Mouse (Mus musculus): ENCODE results near the gene Ywhaq. TPM values are rescaled to one million over a fixed set of nuclear protein-coding genes. Genes with fewer than 3 reads are reported as not detected.

The Ywhaq gene
- polyA plus RNA-seq, 2 experiments, result 251 to 588 TPM

DNA sequence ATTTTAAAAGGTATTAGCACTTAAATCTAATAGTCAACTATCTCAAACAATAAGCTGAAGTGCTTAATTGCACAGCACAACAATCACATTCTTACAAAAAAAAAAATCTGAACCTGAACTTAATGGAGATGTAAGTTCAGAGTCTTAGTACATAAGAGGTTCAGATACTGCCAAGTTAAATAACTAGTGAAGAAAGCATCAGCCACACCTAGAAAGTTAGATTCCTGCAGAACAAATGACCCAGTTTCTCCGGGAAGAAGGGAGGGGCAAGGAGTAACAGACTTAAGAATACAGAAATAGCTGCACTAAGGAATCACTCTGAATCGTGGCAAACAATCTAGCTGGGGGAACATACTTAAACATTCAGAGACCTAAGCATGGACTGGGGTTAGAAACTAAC is 54.8 kb downstream of the Ywhaq start:
- no peak overlapping the region for H3K4me2 ChIP-seq (replicated peaks; ENCODE audit: low read depth, low read length, severe bottlenecking)
- no peaks in the 10 kb centered on the region for H3K27me3 ChIP-seq (ENCODE audit: control insufficient read depth, insufficient read depth, low read length)
- DNase-seq (ENCODE audit: low spot score), result no peak
- TF ChIP-seq POLR2A (IDR thresholded peaks at IDR 0.05; ENCODE audit: borderline replicate concordance, extremely low read depth, insufficient read depth, insufficient read length), result no peak
- H3K9me3 ChIP-seq (ENCODE audit: control insufficient read depth, low read length), result no peaks in the 10 kb centered on the region
- H3K4me3 ChIP-seq (replicated peaks; ENCODE audit: low read length), result no peak overlapping the region
- no peak for ATAC-seq (ENCODE audit: low FRiP score, low read depth)
- H3K9ac ChIP-seq (ENCODE audit: low read depth, low read length, severe bottlenecking), result no peak overlapping the region
- 77% methylated on average over 2 of the region's 2 CpGs for WGBS
- peaks cover 4% of the 10 kb centered on the region for H3K36me3 ChIP-seq (ENCODE audit: control insufficient read depth, insufficient read depth, low read length)
- H3K4me1 ChIP-seq (ENCODE audit: control insufficient read depth, insufficient read depth, low read length), result no peaks in the 10 kb centered on the region
- no peak overlapping the region for H3K27ac ChIP-seq (replicated peaks; ENCODE audit: low read depth, low read length)

DNA sequence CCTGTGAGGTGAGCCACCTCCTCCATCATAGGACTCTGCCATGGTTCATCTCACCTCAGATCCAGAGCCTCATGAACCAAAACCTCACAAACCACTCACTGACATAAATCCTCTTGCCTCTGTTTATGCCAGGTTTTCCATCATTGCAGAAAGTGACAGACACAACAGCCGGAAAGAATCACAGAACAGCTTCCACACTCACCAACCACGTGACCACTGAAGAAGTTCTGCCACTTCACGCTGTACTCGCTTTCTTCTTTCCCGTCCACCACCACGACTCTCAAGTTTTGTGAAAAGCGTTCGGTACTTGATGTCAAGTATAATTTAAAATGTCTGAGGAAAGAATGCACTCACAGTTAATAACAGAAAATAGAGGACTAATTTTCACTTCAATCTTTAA is 63.8 kb downstream of the Ywhaq start:
- Histone ChIP-seq H3K4me3 (replicated peaks; ENCODE audit: low read length) (no peak overlapping the region), H3K9ac (ENCODE audit: low read depth, low read length, severe bottlenecking) (no peak overlapping the region), H3K36me3 (ENCODE audit: control insufficient read depth, insufficient read depth, low read length) (peaks cover 41% of the 10 kb centered on the region), H3K27me3 (ENCODE audit: control insufficient read depth, insufficient read depth, low read length) (no peaks in the 10 kb centered on the region), H3K27ac (replicated peaks; ENCODE audit: low read depth, low read length) (no peak overlapping the region), H3K4me2 (replicated peaks; ENCODE audit: low read depth, low read length, severe bottlenecking) (no peak overlapping the region), H3K9me3 (ENCODE audit: control insufficient read depth, low read length) (no peaks in the 10 kb centered on the region), H3K4me1 (ENCODE audit: control insufficient read depth, insufficient read depth, low read length) (no peaks in the 10 kb centered on the region)
- no peak for DNase-seq (ENCODE audit: low spot score)
- ATAC-seq (ENCODE audit: low FRiP score, low read depth), result no peak
- TF ChIP-seq POLR2A (IDR thresholded peaks at IDR 0.05; ENCODE audit: borderline replicate concordance, extremely low read depth, insufficient read depth, insufficient read length), result no peak
- WGBS, result 95% methylated on average over 8 of the region's 8 CpGs

DNA sequence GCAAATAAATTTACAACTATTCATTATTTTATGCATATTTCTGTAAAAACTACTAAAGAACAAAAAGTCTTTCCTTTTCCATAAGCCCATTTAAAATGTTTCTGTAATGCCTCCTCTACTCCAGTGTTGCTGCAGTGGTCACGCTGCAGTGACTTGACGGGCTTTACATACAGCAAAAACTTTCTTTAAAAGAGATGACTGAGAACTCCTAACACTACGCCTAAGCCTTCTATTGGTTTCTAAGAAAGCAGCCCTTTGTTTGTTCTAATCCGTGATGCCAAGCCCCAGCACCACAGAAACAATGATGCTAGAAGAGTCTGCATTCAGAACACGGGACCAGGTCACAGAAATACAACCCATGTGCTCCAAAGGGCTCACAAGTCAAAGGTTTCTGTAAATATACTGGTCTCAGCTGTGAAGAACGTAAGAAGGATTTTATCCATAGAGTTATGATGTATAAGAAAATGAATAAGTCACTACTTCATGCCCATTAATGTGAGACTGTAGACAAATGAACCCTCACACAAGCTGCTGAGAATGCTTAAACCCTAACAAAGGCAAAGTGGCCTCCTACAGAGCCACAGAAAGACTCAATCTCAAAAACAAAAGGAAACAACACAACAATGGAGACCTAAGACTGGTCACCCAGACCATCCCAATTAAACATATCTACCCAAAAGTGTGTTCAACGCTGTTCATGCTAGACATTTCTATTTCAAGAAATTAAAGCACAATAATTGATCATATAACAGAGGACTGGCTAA is 67.1 kb downstream of the Ywhaq start:
- DNase-seq (ENCODE audit: low spot score) (no peak), ATAC-seq (ENCODE audit: low FRiP score, low read depth) (no peak)
- Histone ChIP-seq H3K4me1 (ENCODE audit: control insufficient read depth, insufficient read depth, low read length) (no peaks in the 10 kb centered on the region), H3K4me3 (replicated peaks; ENCODE audit: low read length) (no peak overlapping the region), H3K36me3 (ENCODE audit: control insufficient read depth, insufficient read depth, low read length) (peaks cover 52% of the 10 kb centered on the region), H3K9me3 (ENCODE audit: control insufficient read depth, low read length) (no peaks in the 10 kb centered on the region), H3K9ac (ENCODE audit: low read depth, low read length, severe bottlenecking) (no peak overlapping the region), H3K27ac (replicated peaks; ENCODE audit: low read depth, low read length) (no peak overlapping the region), H3K27me3 (ENCODE audit: control insufficient read depth, insufficient read depth, low read length) (no peaks in the 10 kb centered on the region), H3K4me2 (replicated peaks; ENCODE audit: low read depth, low read length, severe bottlenecking) (no peak overlapping the region)
- 87% methylated on average over 7 of the region's 7 CpGs for WGBS
- no peak for TF ChIP-seq POLR2A (IDR thresholded peaks at IDR 0.05; ENCODE audit: borderline replicate concordance, extremely low read depth, insufficient read depth, insufficient read length)

DNA sequence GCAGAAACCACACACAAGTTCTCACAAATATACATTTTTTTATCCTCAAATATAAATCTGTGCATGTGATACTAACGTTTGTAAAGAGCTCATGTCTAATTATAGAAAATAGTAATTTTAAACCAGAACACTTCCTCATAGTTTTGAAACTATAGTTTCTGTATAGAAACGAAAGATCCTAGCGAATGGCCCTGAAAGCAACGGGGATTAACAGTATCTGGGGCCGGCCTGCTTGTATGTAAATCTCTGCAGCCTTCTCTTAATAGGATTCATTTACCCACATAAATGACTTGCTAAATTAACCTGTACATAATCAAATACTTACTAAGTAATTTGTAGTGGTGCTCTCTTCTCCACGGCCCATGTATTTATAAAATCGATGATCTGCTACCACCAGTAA is 70.5 kb downstream of the Ywhaq start:
- Histone ChIP-seq H3K4me2 (replicated peaks; ENCODE audit: low read depth, low read length, severe bottlenecking) (no peak overlapping the region), H3K27ac (replicated peaks; ENCODE audit: low read depth, low read length) (no peak overlapping the region), H3K36me3 (ENCODE audit: control insufficient read depth, insufficient read depth, low read length) (peaks cover 44% of the 10 kb centered on the region), H3K4me1 (ENCODE audit: control insufficient read depth, insufficient read depth, low read length) (no peaks in the 10 kb centered on the region), H3K4me3 (replicated peaks; ENCODE audit: low read length) (no peak overlapping the region), H3K9ac (ENCODE audit: low read depth, low read length, severe bottlenecking) (no peak overlapping the region), H3K27me3 (ENCODE audit: control insufficient read depth, insufficient read depth, low read length) (no peaks in the 10 kb centered on the region), H3K9me3 (ENCODE audit: control insufficient read depth, low read length) (no peaks in the 10 kb centered on the region)
- ATAC-seq (ENCODE audit: low FRiP score, low read depth) (no peak), DNase-seq (ENCODE audit: low spot score) (no peak)
- WGBS, result 92% methylated on average over 7 of the region's 7 CpGs
- no peak for TF ChIP-seq POLR2A (IDR thresholded peaks at IDR 0.05; ENCODE audit: borderline replicate concordance, extremely low read depth, insufficient read depth, insufficient read length)

DNA sequence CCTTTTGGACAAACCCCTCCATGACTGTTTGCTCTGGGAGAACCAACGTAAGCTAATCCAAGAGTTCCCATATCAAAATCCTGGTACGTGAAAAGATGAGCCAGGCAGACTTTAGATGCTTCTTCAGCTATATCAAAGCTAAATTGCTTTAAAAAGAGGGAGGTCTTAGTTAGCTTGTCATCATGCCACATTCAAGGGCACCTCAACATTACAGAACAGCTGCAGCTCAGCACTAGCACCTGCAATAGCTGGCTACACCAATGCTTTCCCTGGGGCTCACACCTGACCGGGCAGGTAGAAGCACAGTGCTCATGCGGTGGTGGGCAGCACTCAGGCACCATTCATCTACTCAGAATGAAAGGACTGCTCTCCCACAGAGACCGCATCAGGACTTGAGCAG is 76.8 kb downstream of the Ywhaq start:
- no peak for TF ChIP-seq POLR2A (IDR thresholded peaks at IDR 0.05; ENCODE audit: borderline replicate concordance, extremely low read depth, insufficient read depth, insufficient read length)
- no peak for DNase-seq (ENCODE audit: low spot score)
- Histone ChIP-seq H3K36me3 (ENCODE audit: control insufficient read depth, insufficient read depth, low read length) (peaks cover 54% of the 10 kb centered on the region), H3K4me3 (replicated peaks; ENCODE audit: low read length) (no peak overlapping the region), H3K9me3 (ENCODE audit: control insufficient read depth, low read length) (no peaks in the 10 kb centered on the region), H3K27ac (replicated peaks; ENCODE audit: low read depth, low read length) (no peak overlapping the region), H3K27me3 (ENCODE audit: control insufficient read depth, insufficient read depth, low read length) (no peaks in the 10 kb centered on the region), H3K9ac (ENCODE audit: low read depth, low read length, severe bottlenecking) (no peak overlapping the region), H3K4me2 (replicated peaks; ENCODE audit: low read depth, low read length, severe bottlenecking) (no peak overlapping the region), H3K4me1 (ENCODE audit: control insufficient read depth, insufficient read depth, low read length) (no peaks in the 10 kb centered on the region)
- no peak for ATAC-seq (ENCODE audit: low FRiP score, low read depth)
- WGBS, result 94% methylated on average over 5 of the region's 5 CpGs

Other genes starting within 250 kb of the Ywhaq start
- 66.2 and 70.0 TPM in 2 replicates for gene Cpsf3, start 132.2 kb downstream of the Ywhaq start, polyA plus RNA-seq (2012; rRNA removed)
- gene Cpsf3, start 132.2 kb downstream of the Ywhaq start, polyA plus RNA-seq (2014; fragmentation: Nextera tagmentation; extraction: Ambion mirVana), result 98.7 and 100 TPM in 2 replicates
- 22.3 and 27.4 TPM in 2 replicates for gene Itgb1bp1, start 131.4 kb downstream of the Ywhaq start, polyA plus RNA-seq (2012; rRNA removed)
- 52.1 and 62.6 TPM in 2 replicates for gene Itgb1bp1, start 131.4 kb downstream of the Ywhaq start, polyA plus RNA-seq (2014; fragmentation: Nextera tagmentation; extraction: Ambion mirVana)
- 52.9 and 55.4 TPM in 2 replicates for gene Iah1, start 101.2 kb downstream of the Ywhaq start, polyA plus RNA-seq (2012; rRNA removed)
- 45.6 and 51.1 TPM in 2 replicates for gene Iah1, start 101.2 kb downstream of the Ywhaq start, polyA plus RNA-seq (2014; fragmentation: Nextera tagmentation; extraction: Ambion mirVana)
- gene Adam17, start 44.0 kb downstream of the Ywhaq start, polyA plus RNA-seq (2012; rRNA removed), result 34.7 and 36.9 TPM in 2 replicates
- 40.7 and 41.8 TPM in 2 replicates for gene Adam17, start 44.0 kb downstream of the Ywhaq start, polyA plus RNA-seq (2014; fragmentation: Nextera tagmentation; extraction: Ambion mirVana)